Mouse (Mus musculus): ENCODE results near the gene Vnn3. TPM values are rescaled to one million over a fixed set of nuclear protein-coding genes. Genes with fewer than 3 reads are reported as not detected.

Gene Vnn3
- total and polyA plus RNA-seq, 3 experiments, result not detected

- Histone ChIP-seq H3K27ac (ENCODE audit: control insufficient read depth, low read depth, low read length) (no peak overlapping the region), H3K9me3 (replicated peaks; ENCODE audit: insufficient read depth, low read length) (no peaks in the 10 kb centered on the region), H3K36me3 (ENCODE audit: control insufficient read depth in 1 of 2, insufficient read depth in 2 of 2, low read length in 2 of 2) (no peaks in the 10 kb centered on the region), H3K4me1 (ENCODE audit: control insufficient read depth in 1 of 2, insufficient read depth in 2 of 2, low read length in 2 of 2) (peaks cover 0 to 4% of the 10 kb centered on the region in 2 experiments; a peak in 1 of 4 replicates), H3K4me3 (ENCODE audit: control insufficient read depth in 1 of 2, insufficient read depth in 1 of 2, low read depth in 2 of 2, low read length in 2 of 2) (no peak overlapping the region), H3K9ac (ENCODE audit: control insufficient read depth, low read depth, low read length, poor library complexity, severe bottlenecking) (no peak overlapping the region), H3K27me3 (ENCODE audit: control insufficient read depth in 1 of 2, insufficient read depth in 2 of 2, low read length in 2 of 2) (no peaks in the 10 kb centered on the region; a peak in 2 of 4 replicates), H3K79me2 (ENCODE audit: control insufficient read depth, insufficient read depth, low read length, poor library complexity) (no peaks in the 10 kb centered on the region)
- DNase-seq (ENCODE audit: low read depth, low spot score), result no peak
- no peak for TF ChIP-seq RAD21 (IDR thresholded peaks at IDR 0.05; ENCODE audit: low read depth, low read length)
- no peak for TF ChIP-seq GATA1 (IDR thresholded peaks at IDR 0.05; ENCODE audit: low read depth, low read length)
- no peak for TF ChIP-seq CHD1 (IDR thresholded peaks at IDR 0.05; ENCODE audit: low read depth, low read length)
- no peak for TF ChIP-seq ZC3H11A (IDR thresholded peaks at IDR 0.05; ENCODE audit: low read depth, low read length)
- no peak for TF ChIP-seq SMC3 (IDR thresholded peaks at IDR 0.05; ENCODE audit: low read depth, low read length)
- TF ChIP-seq POLR2AphosphoS2 (IDR thresholded peaks at IDR 0.05; ENCODE audit: low read length), result no peak
- no peak for TF ChIP-seq HCFC1 (IDR thresholded peaks at IDR 0.05; ENCODE audit: low read depth, low read length)
- TF ChIP-seq GABPA (IDR thresholded peaks at IDR 0.05; ENCODE audit: low read depth, low read length), result no peak
- TF ChIP-seq ELF1 (IDR thresholded peaks at IDR 0.05; ENCODE audit: low read depth, low read length), result no peak
- TF ChIP-seq ETS1 (IDR thresholded peaks at IDR 0.05; ENCODE audit: low read depth, low read length), result no peak
- no peak for TF ChIP-seq UBTF (IDR thresholded peaks at IDR 0.05; ENCODE audit: borderline replicate concordance, insufficient read depth, low read depth, low read length)
- TF ChIP-seq EP300 (IDR thresholded peaks at IDR 0.05; ENCODE audit: low read depth in 1 of 2, low read length in 2 of 2), result no peak
- TF ChIP-seq USF1 (IDR thresholded peaks at IDR 0.05; ENCODE audit: low read depth, low read length), result no peak
- TF ChIP-seq TCF12 (IDR thresholded peaks at IDR 0.05; ENCODE audit: low read depth, low read length), result no peak
- no peak for TF ChIP-seq KAT2A (conservative IDR thresholded peaks at IDR 0.05; ENCODE audit: low read depth, low read length)
- TF ChIP-seq CTCF (IDR thresholded peaks at IDR 0.05 in 2 of 3, conservative IDR thresholded peaks at IDR 0.05 in 1 of 3; ENCODE audit: control insufficient read depth in 1 of 3, insufficient read depth in 1 of 3, low read depth in 2 of 3, low read length in 3 of 3, poor library complexity in 1 of 3, severe bottlenecking in 1 of 3), result no peak
Measured at GRCm38 (mm10) chr10:23816241-23816640, 35.0 kb upstream of the Vnn3 start.

DNA sequence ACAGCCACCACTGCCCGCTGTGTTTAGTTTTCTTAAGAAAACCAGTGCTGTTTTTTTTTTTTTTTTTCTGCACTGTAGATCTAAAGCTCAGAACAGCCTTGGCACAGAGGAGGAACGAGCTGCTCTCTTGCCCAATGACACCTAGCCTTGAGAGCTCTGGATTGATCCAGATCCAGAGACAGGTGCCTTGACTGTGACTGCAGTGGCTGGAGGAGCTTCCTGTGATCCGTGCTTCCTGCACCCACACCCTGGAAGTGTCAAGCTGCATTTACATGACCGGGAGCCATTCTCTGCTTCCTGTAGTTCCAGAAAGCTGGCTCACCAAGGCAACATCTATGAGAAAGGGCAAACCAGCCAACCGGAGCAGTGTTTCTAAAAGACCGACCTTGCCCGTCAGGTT, 24.7 kb upstream of the Vnn3 start:
- peaks cover 0 to 2% of the 10 kb centered on the region in 2 experiments; a peak in 2 of 4 replicates for H3K27me3 ChIP-seq (ENCODE audit: control insufficient read depth in 1 of 2, insufficient read depth in 2 of 2, low read length in 2 of 2)
- no peaks in the 10 kb centered on the region for H3K36me3 ChIP-seq (ENCODE audit: control insufficient read depth in 1 of 2, insufficient read depth in 2 of 2, low read length in 2 of 2)
- no peak for DNase-seq (ENCODE audit: low read depth, low spot score)
- H3K9me3 ChIP-seq (replicated peaks; ENCODE audit: insufficient read depth, low read length), result no peaks in the 10 kb centered on the region
- TF ChIP-seq POLR2AphosphoS5 (IDR thresholded peaks at IDR 0.05; ENCODE audit: borderline replicate concordance, low read depth, low read length) (no peak), ZMIZ1 (IDR thresholded peaks at IDR 0.05; ENCODE audit: low read depth, low read length) (no peak)
- H3K79me2 ChIP-seq (ENCODE audit: control insufficient read depth, insufficient read depth, low read length, poor library complexity), result no peaks in the 10 kb centered on the region
- no peaks in the 10 kb centered on the region for H3K4me1 ChIP-seq (ENCODE audit: control insufficient read depth in 1 of 2, insufficient read depth in 2 of 2, low read length in 2 of 2)
- no peak overlapping the region for H3K4me3 ChIP-seq (ENCODE audit: control insufficient read depth in 1 of 2, insufficient read depth in 1 of 2, low read depth in 2 of 2, low read length in 2 of 2)
- no peak overlapping the region for H3K9ac ChIP-seq (ENCODE audit: control insufficient read depth, low read depth, low read length, poor library complexity, severe bottlenecking)
- no peak overlapping the region for H3K27ac ChIP-seq (ENCODE audit: control insufficient read depth, low read depth, low read length)
